Mouse (Mus musculus): ENCODE data around the gene Armc5. TPM values are rescaled to one million over a fixed set of nuclear protein-coding genes. Genes with fewer than 3 reads are reported as not detected.
A peak's percentile ranks its signal among the peaks of the same experiment; 100 is the strongest.

Armc5 gene
- polyA plus RNA-seq (2012; fragmentation: generic; extraction: Trizol): 16.7 TPM
- long read RNA-seq, experiment 1, transcript Armc5-201 (6 exons, 3,834 nt): major isoform, 6 of 14 reads
- long read RNA-seq, experiment 1, partial matches to known transcripts: 7 of 14 reads
- long read RNA-seq, experiment 1, other reads (novel, unspliced or antisense): 1 of 14 reads
- long read RNA-seq, experiment 2, transcript Armc5-201 (6 exons, 3,834 nt): major isoform, 100 of 125 reads
- long read RNA-seq, experiment 2, partial matches to known transcripts: 2 of 125 reads
- long read RNA-seq, experiment 2, other reads (novel, unspliced or antisense): 23 of 125 reads

DNA sequence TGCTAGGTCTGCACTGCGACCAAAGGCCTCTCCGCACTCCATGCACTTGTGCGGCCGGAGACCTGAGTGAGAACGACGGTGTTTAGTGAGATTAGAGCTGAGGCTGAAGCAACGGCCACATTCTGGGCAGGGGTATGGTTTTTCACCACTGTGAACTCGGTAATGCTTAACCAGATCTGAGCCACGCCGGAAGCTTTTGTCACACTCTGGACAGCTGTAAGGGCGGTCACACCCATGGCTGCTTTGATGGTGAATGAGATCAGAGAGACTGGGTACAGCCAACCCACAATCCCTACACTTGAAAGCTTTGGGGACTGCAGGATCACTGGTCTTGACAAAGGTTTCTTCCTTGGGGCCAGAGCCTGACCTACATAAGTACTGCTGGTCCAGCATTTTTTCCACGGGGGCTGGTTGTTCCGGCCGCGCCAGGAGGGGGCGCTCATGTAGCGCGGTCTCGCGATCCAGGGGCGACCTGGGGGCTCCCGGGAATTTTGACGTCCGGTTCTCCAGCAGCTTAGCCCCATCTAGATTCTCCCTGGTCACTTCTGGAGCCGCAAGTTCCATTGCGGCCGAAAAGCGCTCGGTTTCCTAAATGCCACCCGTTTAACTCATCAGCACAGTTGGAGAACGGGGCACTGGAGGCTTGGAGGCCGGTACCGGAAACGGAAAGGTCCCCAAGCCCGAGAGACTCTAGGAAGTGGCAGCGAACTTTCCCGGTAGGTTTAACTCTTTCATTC lies at the start of gene Armc5:
TSS of gene Armc5 (plus strand) at position 487 of the 737 bp plus-strand sequence.
- TF ChIP-seq CTCF (IDR thresholded peaks at IDR 0.05; ENCODE audit: control insufficient read depth, insufficient read depth, insufficient read length) (peak; percentile 76), FOSL1 (IDR thresholded peaks at IDR 0.05; ENCODE audit: insufficient read depth, low read length, poor library complexity, severe bottlenecking) (no peak)
- peaks cover 16% of the 10 kb centered on the region for H3K79me2 ChIP-seq (ENCODE audit: control insufficient read depth, insufficient read depth)
- H3K36me3 ChIP-seq (ENCODE audit: control insufficient read depth, insufficient read depth): peaks cover 12% of the 10 kb centered on the region
- H3ac ChIP-seq (ENCODE audit: control insufficient read depth, insufficient read length, low read depth): peak within 1 kb of the TSS; percentile 92
- peak within 1 kb of the TSS; percentile 79 for H3K4me3 ChIP-seq (ENCODE audit: insufficient read depth, poor library complexity, severe bottlenecking)
- peaks cover 5% of the 10 kb centered on the region for H3K79me3 ChIP-seq (ENCODE audit: low read depth)
- no peaks in the 10 kb centered on the region for H3K27me3 ChIP-seq (ENCODE audit: control insufficient read depth, insufficient read depth, insufficient read length)

DNA sequence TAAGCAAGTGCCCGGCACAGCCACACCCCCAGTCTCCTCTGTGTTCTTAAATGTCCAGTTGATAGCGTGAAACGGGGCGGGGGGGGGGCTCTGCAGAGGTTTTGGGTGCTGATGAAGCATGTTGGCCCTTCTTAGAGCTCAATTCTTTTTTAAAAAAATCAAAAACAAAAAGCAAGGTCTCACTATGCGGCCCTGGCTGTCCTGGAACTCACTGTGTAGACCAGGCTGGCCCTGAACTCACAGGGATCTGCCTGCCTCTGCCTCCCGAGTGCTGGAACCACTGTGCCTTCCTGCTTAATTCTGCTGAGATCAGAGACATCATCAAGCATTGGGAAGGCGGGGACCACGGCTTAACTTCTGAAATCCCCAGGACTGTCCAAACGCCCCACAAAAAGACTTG lies 35.5 kb upstream of the Armc5 start:
- TF ChIP-seq CEBPB (IDR thresholded peaks at IDR 0.05; ENCODE audit: low read depth): no peak
- no peak for TF ChIP-seq MAX (IDR thresholded peaks at IDR 0.05)
- TF ChIP-seq MYOD1 (IDR thresholded peaks at IDR 0.05; ENCODE audit: control insufficient read depth, insufficient read length, low read depth): no peak
- no peak for TF ChIP-seq USF1 (IDR thresholded peaks at IDR 0.05; ENCODE audit: low read depth)
- no peak for TF ChIP-seq FOSL1 (IDR thresholded peaks at IDR 0.05; ENCODE audit: insufficient read depth, low read length, poor library complexity, severe bottlenecking)
- no peak for TF ChIP-seq CTCF (IDR thresholded peaks at IDR 0.05; ENCODE audit: control insufficient read depth, insufficient read depth, insufficient read length)
- no peak for TF ChIP-seq MYOG (IDR thresholded peaks at IDR 0.05; ENCODE audit: control insufficient read depth, extremely low read depth, insufficient read length)
- Histone ChIP-seq H3K79me2 (ENCODE audit: control insufficient read depth, insufficient read depth) (no peaks in the 10 kb centered on the region), H3ac (ENCODE audit: control insufficient read depth, insufficient read length, low read depth) (no peak overlapping the region), H3K79me3 (ENCODE audit: low read depth) (no peaks in the 10 kb centered on the region), H3K27me3 (ENCODE audit: control insufficient read depth, insufficient read depth, insufficient read length) (peaks cover 52% of the 10 kb centered on the region), H3K36me3 (ENCODE audit: control insufficient read depth, insufficient read depth) (no peaks in the 10 kb centered on the region), H3K4me3 (ENCODE audit: insufficient read depth, poor library complexity, severe bottlenecking) (no peak overlapping the region)

DNA sequence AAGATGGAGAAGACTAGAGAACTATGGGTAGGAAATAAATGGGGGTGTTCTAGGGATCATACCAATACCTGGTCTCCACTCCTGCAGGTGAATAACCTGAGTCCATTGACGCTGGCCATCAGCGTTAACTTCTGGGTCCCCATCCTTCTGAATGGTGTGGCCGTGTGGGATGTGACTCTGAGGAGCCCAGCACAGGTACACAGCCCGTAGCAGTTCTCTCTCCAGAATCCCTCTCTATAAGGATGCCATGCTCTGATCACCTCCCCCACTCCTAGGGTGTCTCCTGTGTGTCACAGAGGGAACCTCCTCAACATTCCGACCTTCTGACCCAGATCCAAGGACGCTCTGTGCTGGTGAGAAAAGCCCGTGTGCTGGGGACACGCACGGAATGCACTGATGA lies 34.1 kb upstream of the Armc5 start:
- TF ChIP-seq MYOD1 (IDR thresholded peaks at IDR 0.05; ENCODE audit: control insufficient read depth, insufficient read length, low read depth) (no peak), FOSL1 (IDR thresholded peaks at IDR 0.05; ENCODE audit: insufficient read depth, low read length, poor library complexity, severe bottlenecking) (no peak), USF1 (IDR thresholded peaks at IDR 0.05; ENCODE audit: low read depth) (no peak), MYOG (IDR thresholded peaks at IDR 0.05; ENCODE audit: control insufficient read depth, extremely low read depth, insufficient read length) (no peak), CTCF (IDR thresholded peaks at IDR 0.05; ENCODE audit: control insufficient read depth, insufficient read depth, insufficient read length) (no peak), CEBPB (IDR thresholded peaks at IDR 0.05; ENCODE audit: low read depth) (no peak)
- Histone ChIP-seq H3K4me3 (ENCODE audit: insufficient read depth, poor library complexity, severe bottlenecking) (no peak overlapping the region), H3K79me2 (ENCODE audit: control insufficient read depth, insufficient read depth) (no peaks in the 10 kb centered on the region), H3K27me3 (ENCODE audit: control insufficient read depth, insufficient read depth, insufficient read length) (peaks cover 47% of the 10 kb centered on the region), H3K36me3 (ENCODE audit: control insufficient read depth, insufficient read depth) (no peaks in the 10 kb centered on the region), H3K79me3 (ENCODE audit: low read depth) (no peaks in the 10 kb centered on the region), H3ac (ENCODE audit: control insufficient read depth, insufficient read length, low read depth) (no peak overlapping the region)

DNA sequence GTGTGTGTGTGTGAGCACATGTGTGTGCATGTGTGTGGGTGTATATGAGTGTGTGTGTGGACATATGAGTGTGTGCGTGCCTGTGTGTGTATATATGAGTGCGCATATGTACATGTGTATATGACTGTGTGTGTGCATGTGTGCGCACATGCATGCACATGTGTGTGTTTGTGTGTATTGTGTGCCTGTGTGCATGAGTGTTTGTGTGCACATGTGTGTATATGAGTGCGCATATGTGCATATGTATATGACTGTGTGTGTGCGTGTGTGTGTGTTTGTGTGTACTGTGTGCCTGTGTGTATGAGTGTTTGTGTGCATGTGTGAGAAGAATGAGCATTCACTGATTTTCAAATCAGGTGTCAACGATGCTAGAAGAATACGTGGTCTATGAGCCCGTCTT lies 33.0 kb upstream of the Armc5 start:
- TF ChIP-seq CTCF (IDR thresholded peaks at IDR 0.05; ENCODE audit: control insufficient read depth, insufficient read depth, insufficient read length): no peak
- TF ChIP-seq CEBPB (IDR thresholded peaks at IDR 0.05; ENCODE audit: low read depth): no peak
- TF ChIP-seq USF1 (IDR thresholded peaks at IDR 0.05; ENCODE audit: low read depth): no peak
- Histone ChIP-seq H3K79me2 (ENCODE audit: control insufficient read depth, insufficient read depth) (no peaks in the 10 kb centered on the region), H3ac (ENCODE audit: control insufficient read depth, insufficient read length, low read depth) (no peak overlapping the region), H3K27me3 (ENCODE audit: control insufficient read depth, insufficient read depth, insufficient read length) (peaks cover 42% of the 10 kb centered on the region), H3K4me3 (ENCODE audit: insufficient read depth, poor library complexity, severe bottlenecking) (no peak overlapping the region), H3K36me3 (ENCODE audit: control insufficient read depth, insufficient read depth) (no peaks in the 10 kb centered on the region), H3K79me3 (ENCODE audit: low read depth) (no peaks in the 10 kb centered on the region)

DNA sequence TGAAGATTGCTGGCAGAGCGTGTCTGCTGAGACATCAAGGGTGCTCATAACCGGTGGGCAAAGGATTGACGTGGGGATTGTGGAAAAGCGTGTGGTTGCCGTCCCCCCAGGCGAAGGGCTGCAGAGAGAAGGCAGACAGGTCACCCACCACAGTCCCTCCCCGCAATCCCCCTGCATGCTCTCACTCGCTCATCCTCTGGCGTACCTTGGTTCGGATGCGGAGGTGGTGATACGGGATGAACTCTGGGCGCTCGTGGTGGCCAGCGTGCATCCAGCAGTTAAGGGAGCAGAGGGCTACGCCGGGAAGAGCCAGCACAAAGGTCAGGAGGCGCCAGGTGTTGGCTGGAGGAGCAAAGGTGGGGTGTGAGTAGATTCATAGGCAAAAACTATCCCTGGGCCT lies 31.4 kb upstream of the Armc5 start:
- Histone ChIP-seq H3K79me2 (ENCODE audit: control insufficient read depth, insufficient read depth) (no peaks in the 10 kb centered on the region), H3ac (ENCODE audit: control insufficient read depth, insufficient read length, low read depth) (no peak overlapping the region), H3K4me3 (ENCODE audit: insufficient read depth, poor library complexity, severe bottlenecking) (no peak overlapping the region), H3K79me3 (ENCODE audit: low read depth) (no peaks in the 10 kb centered on the region), H3K27me3 (ENCODE audit: control insufficient read depth, insufficient read depth, insufficient read length) (peaks cover 37% of the 10 kb centered on the region), H3K36me3 (ENCODE audit: control insufficient read depth, insufficient read depth) (no peaks in the 10 kb centered on the region)
- TF ChIP-seq CTCF (IDR thresholded peaks at IDR 0.05; ENCODE audit: control insufficient read depth, insufficient read depth, insufficient read length) (no peak), MYOG (IDR thresholded peaks at IDR 0.05; ENCODE audit: control insufficient read depth, extremely low read depth, insufficient read length) (no peak), USF1 (IDR thresholded peaks at IDR 0.05; ENCODE audit: low read depth) (no peak), CEBPB (IDR thresholded peaks at IDR 0.05; ENCODE audit: low read depth) (no peak), MYOD1 (IDR thresholded peaks at IDR 0.05; ENCODE audit: control insufficient read depth, insufficient read length, low read depth) (no peak), MAX (IDR thresholded peaks at IDR 0.05) (no peak), FOSL1 (IDR thresholded peaks at IDR 0.05; ENCODE audit: insufficient read depth, low read length, poor library complexity, severe bottlenecking) (no peak)

DNA sequence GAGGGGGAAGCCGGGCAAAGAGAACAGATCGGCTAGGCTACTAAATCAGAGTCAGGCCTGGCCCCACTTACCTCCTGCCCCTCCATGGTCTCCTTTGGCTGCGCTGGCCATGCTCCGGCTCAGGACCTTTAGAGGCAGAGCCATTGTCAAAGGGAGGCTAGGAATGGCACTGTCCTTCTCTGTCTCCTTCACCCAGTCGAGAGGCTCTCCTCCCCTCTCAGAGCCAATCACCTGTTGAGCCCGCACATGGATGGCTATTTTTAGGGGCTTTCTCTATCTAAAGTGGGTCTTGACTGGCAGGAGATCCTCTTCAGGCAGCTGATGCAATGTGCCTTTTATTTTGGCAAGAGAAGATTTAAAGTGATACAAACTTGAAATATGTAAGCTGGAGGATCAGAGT lies 31.0 kb upstream of the Armc5 start, which contains the start of gene Cox6a2:
TSS of gene Cox6a2 (minus strand) at position 236 of the 400 bp plus-strand sequence.
- Histone ChIP-seq H3K79me2 (ENCODE audit: control insufficient read depth, insufficient read depth) (no peaks in the 10 kb centered on the region), H3K36me3 (ENCODE audit: control insufficient read depth, insufficient read depth) (no peaks in the 10 kb centered on the region), H3K27me3 (ENCODE audit: control insufficient read depth, insufficient read depth, insufficient read length) (peaks cover 37% of the 10 kb centered on the region), H3K79me3 (ENCODE audit: low read depth) (no peaks in the 10 kb centered on the region), H3ac (ENCODE audit: control insufficient read depth, insufficient read length, low read depth) (no peak within 1 kb of the TSS), H3K4me3 (ENCODE audit: insufficient read depth, poor library complexity, severe bottlenecking) (no peak within 1 kb of the TSS)
- no peak for TF ChIP-seq CTCF (IDR thresholded peaks at IDR 0.05; ENCODE audit: control insufficient read depth, insufficient read depth, insufficient read length)

Data from C2C12 (cell line).